Mouse (Mus musculus): ENCODE measurements around the gene Ranbp9.

The Ranbp9 gene

GRCm38 (mm10) chr13:43364985-43365824, 115.9 kb downstream of the Ranbp9 start, which contains the start of gene Sirt5:
TSS of gene Sirt5 (plus strand) at chr13:43365496.
- DNase-seq (ENCODE audit: low spot score in 2 of 2): peak; percentile 81 to 85

- DNase-seq (ENCODE audit: low spot score in 2 of 2): no peak
Observed at GRCm38 (mm10) chr13:43362353-43362752, 118.7 kb downstream of the Ranbp9 start.

- DNase-seq (ENCODE audit: low spot score in 2 of 2): no peak
Observed at GRCm38 (mm10) chr13:43360534-43360933, 120.5 kb downstream of the Ranbp9 start.

GRCm38 (mm10) chr13:43356346-43357125, 124.5 kb downstream of the Ranbp9 start:
- no peak for DNase-seq (ENCODE audit: low spot score in 2 of 2)

GRCm38 (mm10) chr13:43354362-43354761, 126.7 kb downstream of the Ranbp9 start:
- DNase-seq (ENCODE audit: low spot score in 2 of 2): no peak

GRCm38 (mm10) chr13:43353356-43353755, 127.7 kb downstream of the Ranbp9 start:
- DNase-seq (ENCODE audit: low spot score in 2 of 2): no peak
